Mouse (Mus musculus) olfactory bulb, adult 2 months (tissue): ENCODE measurements around the gene Per2.

Experiments
- CTCF ChIP-seq: fragments of 200-500 bp; IDR thresholded peaks from 2 replicates; pipeline ENCODE4 v1.5.1; 2012; ENCODE audit warnings: low read depth, mild to moderate bottlenecking, low read length, moderate library complexity; ENCODE audit not compliant: insufficient read depth
- POLR2A ChIP-seq: fragments of 200-500 bp; IDR thresholded peaks from 2 replicates; pipeline ENCODE4 v1.6.1; 2012; ENCODE audit warnings: mild to moderate bottlenecking, low read depth, low read length, moderate library complexity; ENCODE audit not compliant: insufficient read depth

DNA sequence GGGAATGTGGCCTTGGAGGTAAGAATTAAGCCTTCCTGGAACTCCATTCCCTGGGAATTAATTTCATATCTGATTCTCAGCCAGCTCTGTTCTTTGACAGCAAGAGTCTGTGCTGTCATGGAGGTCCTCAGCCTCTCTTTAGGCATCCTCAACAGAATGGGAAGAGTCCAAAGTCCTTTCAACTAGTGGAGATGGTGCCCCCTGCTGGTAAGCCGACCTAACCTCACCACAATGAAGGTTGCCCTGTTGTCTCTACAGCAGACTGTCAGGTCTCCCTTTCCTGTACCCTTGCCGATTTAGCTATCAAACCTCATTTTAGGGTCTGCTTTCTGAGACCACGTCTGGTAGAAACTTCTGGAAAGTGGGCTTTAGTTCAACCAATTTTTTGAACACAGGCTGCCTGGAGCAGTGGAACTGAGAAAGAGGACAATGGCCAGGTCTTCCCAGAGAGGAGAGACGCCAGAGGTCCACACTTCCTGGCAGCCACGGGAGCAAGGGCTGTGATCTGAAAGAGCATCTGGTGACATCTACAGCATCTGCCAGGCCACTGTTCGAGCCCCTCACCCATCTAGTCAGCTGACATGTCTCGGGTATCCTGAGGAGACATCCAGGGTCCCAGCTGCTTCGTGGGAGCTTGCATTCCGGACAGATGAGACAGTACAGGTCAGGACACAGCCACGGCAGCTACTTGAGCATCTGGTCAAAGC, 24.3 kb upstream of the Per2 start:
- no peak for TF ChIP-seq CTCF
- TF ChIP-seq POLR2A: no peak
